Mouse (Mus musculus) brain, embryonic 14.5 days (tissue): ENCODE data around the gene Sbsn.

ENCODE experiments used
- CTCF ChIP-seq: fragments of 200-500 bp; IDR thresholded peaks from 2 replicates; pipeline ENCODE4 v1.5.1; 2012; ENCODE audit warnings: inconsistent platforms, mild to moderate bottlenecking, moderate library complexity, borderline replicate concordance; ENCODE audit not compliant: insufficient read depth, insufficient read length; ENCODE audit errors: extremely low read depth
- POLR2A ChIP-seq: fragments of 200-500 bp; IDR thresholded peaks from 2 replicates; pipeline ENCODE4 v1.6.1; 2012; ENCODE audit warnings: mild to moderate bottlenecking, inconsistent platforms, borderline replicate concordance; ENCODE audit not compliant: poor library complexity, insufficient read depth, insufficient read length, severe bottlenecking; ENCODE audit errors: extremely low read depth

GRCm38 (mm10) chr7:30776104-30776503, 24.8 kb downstream of the Sbsn start:
- TF ChIP-seq CTCF (no peak), POLR2A (no peak)
